Mouse (Mus musculus) neural tube, embryonic 15.5 days (tissue): ENCODE results near the gene Meis3. TPM values are rescaled to one million over a fixed set of nuclear protein-coding genes. Genes with fewer than 3 reads are reported as not detected.
A peak's percentile ranks its signal among the peaks of the same experiment; 100 is the strongest.

Experiments used
- ATAC-seq: fragments of 200-750 bp; cut with Nextera tagmentation; 2 replicates; pipeline ENCODE4 v1.8.0; 2017; ENCODE audit warnings: mild to moderate bottlenecking, moderate TSS enrichment, moderate library complexity; ENCODE audit not compliant: low FRiP score
- H3K27ac ChIP-seq: fragments of 300-500 bp; sonication (generic); replicated peaks from 2 replicates; pipeline ENCODE4 v1.5.1; 2015; ENCODE audit warnings: mild to moderate bottlenecking, inconsistent platforms
- H3K27me3 ChIP-seq: fragments of 300-500 bp; sonication (generic); replicated peaks from 2 replicates; pipeline ENCODE4 v1.6.1; 2015; ENCODE audit warnings: inconsistent platforms
- H3K36me3 ChIP-seq: fragments of 300-500 bp; sonication (generic); 2 replicates; pipeline ENCODE4 v1.6.1; 2015; ENCODE audit warnings: inconsistent platforms
- H3K4me1 ChIP-seq: fragments of 300-500 bp; sonication (generic); 2 replicates; pipeline ENCODE4 v1.6.1; 2015; ENCODE audit warnings: inconsistent platforms
- H3K4me2 ChIP-seq: fragments of 300-500 bp; sonication (generic); 2 replicates; pipeline ENCODE4 v1.6.1; 2015; ENCODE audit warnings: inconsistent platforms, mild to moderate bottlenecking, moderate library complexity
- H3K4me3 ChIP-seq: fragments of 300-500 bp; sonication (generic); replicated peaks from 2 replicates; pipeline ENCODE4 v1.5.1; 2015; ENCODE audit warnings: mild to moderate bottlenecking, inconsistent platforms
- H3K9ac ChIP-seq: fragments of 300-500 bp; sonication (generic); replicated peaks from 2 replicates; pipeline ENCODE4 v1.6.1; 2015; ENCODE audit warnings: mild to moderate bottlenecking, inconsistent platforms
- H3K9me3 ChIP-seq: fragments of 300-500 bp; sonication (generic); replicated peaks from 2 replicates; pipeline ENCODE4 v1.6.1; 2016; ENCODE audit warnings: inconsistent platforms
- WGBS: fragments of 180-500 bp; shearing (Covaris S2); methylation state at CpG from one replicate; pipeline ENCODE4 v1.1.7; 2015; ENCODE audit warnings: mixed read lengths; 5-methylcytosine and 5-hydroxymethylcytosine counted together
- polyA plus RNA-seq: library from polyadenylated mRNA; unstranded; fragments of >200 nt; fragmentation: Nextera tagmentation; extraction: Ambion mirVana; gene quantifications from 2 replicates; pipeline ENCODE4 v1.2.1, GENCODE M21; 2015

Meis3 gene
- 104 and 126 TPM in 2 replicates for polyA plus RNA-seq

- Histone ChIP-seq H3K9ac (peak within 1 kb of the TSS; percentile 77), H3K27ac (peak within 1 kb of the TSS; percentile 86), H3K36me3 (peaks cover 25% of the 10 kb centered on the region), H3K9me3 (no peaks in the 10 kb centered on the region), H3K4me3 (peak within 1 kb of the TSS; percentile 77), H3K4me2 (peak within 1 kb of the TSS; percentile 66), H3K27me3 (no peaks in the 10 kb centered on the region), H3K4me1 (peaks cover 51% of the 10 kb centered on the region)
- ATAC-seq: peak; percentile 86
- under 1% methylated on average over 42 of the region's 42 CpGs for WGBS
Observed at GRCm38 (mm10) chr7:16174597-16175541, at the start of gene Meis3. Gene Meis3 (plus strand): TSS chr7:16175090.

- no peak overlapping the region for H3K27ac ChIP-seq
- H3K36me3 ChIP-seq: peaks cover 19% of the 10 kb centered on the region
- no peaks in the 10 kb centered on the region for H3K9me3 ChIP-seq
- no peak overlapping the region for H3K9ac ChIP-seq
- no peak overlapping the region for H3K4me2 ChIP-seq
- ATAC-seq: no peak
- WGBS: 86% methylated on average over 9 of the region's 9 CpGs
- H3K27me3 ChIP-seq: no peaks in the 10 kb centered on the region
- peaks cover 24% of the 10 kb centered on the region for H3K4me1 ChIP-seq
- H3K4me3 ChIP-seq: no peak overlapping the region
Observed at GRCm38 (mm10) chr7:16125829-16126228, 49.1 kb upstream of the Meis3 start.

DNA sequence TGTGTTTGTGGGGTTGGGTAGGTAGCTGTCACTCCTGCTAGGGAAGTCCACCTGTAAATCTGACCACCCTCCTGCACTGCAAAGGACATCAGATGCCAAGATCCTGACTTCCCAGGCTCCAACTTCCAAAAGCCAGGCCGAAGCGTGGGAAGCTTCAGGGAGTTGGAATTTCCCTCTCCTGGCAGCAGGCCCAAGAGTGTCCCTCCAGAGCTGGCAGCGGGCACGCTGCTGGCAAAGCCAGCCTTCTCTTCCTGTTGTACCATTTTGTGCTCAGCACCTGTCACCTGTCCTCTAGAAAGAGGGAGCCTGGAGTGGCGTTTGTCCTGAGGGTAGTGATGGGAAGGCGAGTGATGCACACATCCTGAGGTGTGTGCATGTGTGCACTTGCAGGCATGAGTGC lies 46.5 kb upstream of the Meis3 start:
- Histone ChIP-seq H3K9me3 (no peaks in the 10 kb centered on the region), H3K36me3 (peaks cover 19% of the 10 kb centered on the region), H3K27ac (no peak overlapping the region), H3K4me1 (peaks cover 45% of the 10 kb centered on the region), H3K4me3 (no peak overlapping the region), H3K9ac (no peak overlapping the region), H3K4me2 (no peak overlapping the region), H3K27me3 (no peaks in the 10 kb centered on the region)
- 65% methylated on average over 6 of the region's 6 CpGs for WGBS
- no peak for ATAC-seq

DNA sequence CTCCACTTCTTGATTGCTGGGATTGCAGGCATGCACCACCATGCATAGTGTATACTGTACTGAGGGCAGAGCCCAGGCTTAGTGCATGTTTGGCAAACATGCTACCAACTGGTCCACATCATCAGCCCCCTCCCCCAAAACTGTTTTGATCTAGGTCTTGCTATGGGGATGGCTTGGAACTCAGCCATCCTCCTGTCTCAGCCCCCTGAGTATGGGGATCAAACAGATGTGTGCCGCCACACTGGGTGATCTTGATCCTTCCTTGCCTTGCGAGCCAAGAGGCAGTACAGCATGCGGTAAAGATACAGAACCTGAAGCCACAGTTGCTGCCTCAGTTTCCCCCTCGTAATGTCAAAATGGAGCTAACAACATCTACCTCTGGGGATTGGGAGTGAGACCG lies 46.0 kb upstream of the Meis3 start:
- H3K27ac ChIP-seq: peak overlapping the region; percentile 87
- peaks cover 50% of the 10 kb centered on the region for H3K4me1 ChIP-seq
- ATAC-seq: no peak
- peak overlapping the region; percentile 52; the same call in 1 of the 2 replicates for H3K9ac ChIP-seq
- peak overlapping the region; percentile 54 for H3K4me3 ChIP-seq
- H3K36me3 ChIP-seq: peaks cover 18% of the 10 kb centered on the region
- peak overlapping the region; percentile 78 for H3K4me2 ChIP-seq
- WGBS: 63% methylated on average over 5 of the region's 5 CpGs
- H3K27me3 ChIP-seq: no peaks in the 10 kb centered on the region
- no peaks in the 10 kb centered on the region for H3K9me3 ChIP-seq

DNA sequence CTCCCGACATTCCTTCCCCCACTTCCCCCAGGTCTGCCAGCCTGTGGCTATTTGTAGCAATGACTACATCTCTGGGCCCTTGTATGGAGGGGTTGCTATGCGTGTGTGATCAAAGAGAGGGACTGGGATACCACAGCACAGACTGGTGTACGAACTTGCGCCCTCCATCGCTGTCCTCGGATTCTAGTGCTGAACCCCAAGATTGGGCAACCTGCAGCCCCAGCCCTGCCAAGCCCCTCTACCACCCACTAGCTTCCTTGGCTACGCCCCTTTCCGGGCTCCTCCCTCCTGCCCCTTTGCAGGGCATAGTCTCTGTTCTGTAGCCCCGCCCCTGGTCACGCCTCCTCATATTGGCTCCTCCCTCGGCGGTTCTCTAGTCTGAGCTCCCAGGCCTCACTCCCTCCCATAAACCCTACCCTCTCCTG lies 45.5 kb upstream of the Meis3 start, which contains the start of gene Slc8a2:
Gene Slc8a2 (plus strand): TSS at position 406 of the 425 bp plus-strand sequence.
- peak; percentile 90 for ATAC-seq
- Histone ChIP-seq H3K4me2 (peak within 1 kb of the TSS; percentile 78), H3K4me3 (peak within 1 kb of the TSS; percentile 54), H3K27me3 (no peaks in the 10 kb centered on the region), H3K4me1 (peaks cover 56% of the 10 kb centered on the region), H3K36me3 (peaks cover 13% of the 10 kb centered on the region), H3K9me3 (no peaks in the 10 kb centered on the region), H3K27ac (peak within 1 kb of the TSS; percentile 87), H3K9ac (peak within 1 kb of the TSS; percentile 65)
- WGBS: 4% methylated on average over 12 of the region's 12 CpGs

GRCm38 (mm10) chr7:16129846-16130691 lies 44.8 kb upstream of the Meis3 start:
- Histone ChIP-seq H3K36me3 (peaks cover 7% of the 10 kb centered on the region), H3K27me3 (no peaks in the 10 kb centered on the region), H3K4me3 (peak overlapping the region; percentile 54), H3K27ac (peak overlapping the region; percentile 87), H3K9me3 (no peaks in the 10 kb centered on the region), H3K4me2 (peak overlapping the region; percentile 78), H3K4me1 (peaks cover 62% of the 10 kb centered on the region), H3K9ac (peak overlapping the region; percentile 65)
- ATAC-seq: peak; percentile 87
- WGBS: under 1% methylated on average over 35 of the region's 38 CpGs

DNA sequence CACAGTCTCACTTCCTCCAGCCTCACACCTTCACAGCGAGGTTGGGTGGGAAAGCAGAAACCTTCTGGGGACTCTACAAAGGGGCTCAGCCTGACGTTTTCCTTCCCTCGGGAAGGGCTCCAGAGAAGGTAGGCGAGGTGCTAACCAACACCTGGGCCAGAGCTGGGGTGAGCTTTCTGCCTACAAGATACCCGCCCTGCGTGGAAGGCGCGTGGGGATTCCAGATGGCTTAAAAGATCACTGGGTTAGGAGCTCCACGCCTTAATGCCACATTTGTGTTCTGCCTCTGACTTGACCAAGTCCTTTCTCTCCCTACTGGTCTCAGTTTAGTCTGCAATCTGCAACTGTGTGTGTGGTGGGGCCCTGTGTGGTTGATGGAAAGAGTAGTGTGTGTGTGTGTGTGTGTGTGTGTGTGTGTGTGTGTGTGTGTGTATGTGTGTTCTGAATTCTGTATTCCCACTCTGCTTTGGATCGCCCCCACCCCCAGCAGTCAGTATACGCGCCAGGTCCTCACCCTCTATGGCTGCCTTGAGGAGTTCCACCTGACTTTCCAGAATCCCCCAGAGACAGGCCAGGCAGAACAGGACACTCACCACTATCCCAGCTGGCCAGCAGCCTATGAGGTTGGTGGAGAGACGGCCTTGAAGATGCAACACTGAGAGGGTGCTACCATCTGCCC lies 43.8 kb upstream of the Meis3 start:
- ATAC-seq: no peak
- H3K27me3 ChIP-seq: no peaks in the 10 kb centered on the region
- 33% methylated on average over 13 of the region's 13 CpGs for WGBS
- peaks cover under 1% of the 10 kb centered on the region; the same call in 1 of the 2 replicates for H3K36me3 ChIP-seq
- peak overlapping the region; percentile 87 for H3K27ac ChIP-seq
- H3K9me3 ChIP-seq: no peaks in the 10 kb centered on the region
- peak overlapping the region; percentile 78 for H3K4me2 ChIP-seq
- H3K9ac ChIP-seq: peak overlapping the region; percentile 65
- peak overlapping the region; percentile 54 for H3K4me3 ChIP-seq
- H3K4me1 ChIP-seq: peaks cover 68% of the 10 kb centered on the region

GRCm38 (mm10) chr7:16132161-16132581 lies 42.7 kb upstream of the Meis3 start:
- Histone ChIP-seq H3K9me3 (no peaks in the 10 kb centered on the region), H3K36me3 (no peaks in the 10 kb centered on the region), H3K27ac (peak overlapping the region; percentile 29; the same call in 1 of the 2 replicates), H3K4me2 (peak overlapping the region; percentile 78), H3K4me1 (peaks cover 68% of the 10 kb centered on the region), H3K27me3 (no peaks in the 10 kb centered on the region), H3K4me3 (peak overlapping the region; percentile 54; the same call in 1 of the 2 replicates), H3K9ac (peak overlapping the region; percentile 11; the same call in 1 of the 2 replicates)
- 6% methylated on average over 6 of the region's 7 CpGs for WGBS
- no peak for ATAC-seq

DNA sequence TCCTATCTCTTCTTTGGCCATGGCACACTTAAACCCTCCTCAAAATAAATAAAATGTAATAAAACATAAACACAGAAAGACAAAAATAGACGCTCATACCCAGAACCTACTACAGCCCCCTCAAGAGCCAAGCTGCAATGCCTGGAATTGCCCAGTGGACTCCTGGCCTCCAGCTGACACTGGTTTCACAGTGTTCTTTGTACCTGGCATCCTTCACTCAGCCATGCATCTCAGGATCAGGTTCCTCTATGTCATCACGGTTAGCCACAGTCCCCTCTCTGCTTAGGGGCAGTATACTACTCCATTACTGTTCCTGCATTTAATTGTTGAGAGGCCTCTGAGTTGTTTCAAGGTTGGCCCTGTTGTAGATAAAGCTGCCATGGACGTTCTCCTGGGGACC lies 42.0 kb upstream of the Meis3 start:
- Histone ChIP-seq H3K9me3 (no peaks in the 10 kb centered on the region), H3K9ac (no peak overlapping the region), H3K4me1 (peaks cover 68% of the 10 kb centered on the region), H3K27me3 (no peaks in the 10 kb centered on the region), H3K4me2 (no peak overlapping the region), H3K27ac (no peak overlapping the region), H3K4me3 (no peak overlapping the region), H3K36me3 (no peaks in the 10 kb centered on the region)
- no peak for ATAC-seq
- WGBS: 57% methylated on average over 3 of the region's 3 CpGs

- H3K4me3 ChIP-seq: no peak overlapping the region
- no peak overlapping the region for H3K9ac ChIP-seq
- no peaks in the 10 kb centered on the region for H3K9me3 ChIP-seq
- no peaks in the 10 kb centered on the region for H3K36me3 ChIP-seq
- WGBS: 82% methylated on average over 9 of the region's 9 CpGs
- peaks cover 65% of the 10 kb centered on the region for H3K4me1 ChIP-seq
- H3K27me3 ChIP-seq: no peaks in the 10 kb centered on the region
- no peak for ATAC-seq
- 0 out of 2 replicates have a peak overlapping the region, but pooled peaks have one; percentile 3 for H3K4me2 ChIP-seq
- peak overlapping the region; percentile 30; the same call in 1 of the 2 replicates for H3K27ac ChIP-seq
Observed at GRCm38 (mm10) chr7:16133691-16134090, 41.2 kb upstream of the Meis3 start.
